Comparison of ENCODE assay signal across 9 mouse cellular contexts in the genomic region with DNA sequence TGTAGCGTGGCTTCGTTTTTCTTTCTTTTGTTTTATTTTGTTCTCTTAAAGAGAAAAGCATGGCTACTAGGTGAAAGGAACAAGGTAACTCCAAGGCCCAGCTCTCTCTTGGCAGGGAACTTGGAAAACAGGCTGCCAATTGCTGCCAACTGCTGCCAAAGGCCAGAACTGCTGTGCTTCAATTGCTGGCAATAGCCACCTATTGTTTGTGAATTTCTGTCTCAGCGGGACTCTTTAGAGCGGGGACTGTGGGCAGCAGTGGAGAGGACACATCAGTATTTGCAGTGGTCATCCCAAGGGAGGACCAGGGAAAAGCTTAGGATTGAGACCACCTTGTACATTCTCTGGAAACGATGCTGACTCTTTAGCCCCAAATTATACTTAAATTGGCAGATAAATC.
DNase-seq lines count a peak whose midpoint lies in the region; ATAC-seq and TF ChIP-seq lines count a peak whose summit lies in the region.
"Had no signal": no experiment of that assay in that cellular context is flagged by ENCODE, and none has a peak within 500 bp of the region (broad histone marks: within the 10 kb centered on the region; RNA-seq: fewer than 3 reads in every experiment).

No protein-coding gene starts in this region.

- H3K9ac ChIP-seq in hindbrain, postnatal 0 days (replicated peaks; ENCODE audit: low read length): no peak overlapping the region

- H3K27me3 ChIP-seq in hindbrain, postnatal 0 days (ENCODE audit: insufficient read depth, low read length): no peaks in the 10 kb centered on the region
- H3K27me3 ChIP-seq in thymus, adult 2 months (ENCODE audit: control insufficient read depth, insufficient read depth, low read length): no peaks in the 10 kb centered on the region
- H3K27me3 ChIP-seq: Patski had no signal

- no peak overlapping the region for H3K4me2 ChIP-seq in hindbrain, postnatal 0 days (ENCODE audit: low read depth, low read length)

- no peaks in the 10 kb centered on the region for H3K36me3 ChIP-seq in hindbrain, postnatal 0 days (ENCODE audit: insufficient read depth, low read length)
- H3K36me3 ChIP-seq in thymus, adult 2 months (ENCODE audit: control insufficient read depth, insufficient read depth, low read length): no peaks in the 10 kb centered on the region

- TF ChIP-seq CTCF in hindbrain, postnatal 0 days (IDR thresholded peaks at IDR 0.05; ENCODE audit: low read depth): peak; percentile 18; the same call in 1 of the 2 replicates
- TF ChIP-seq CTCF in thymus, adult 2 months (IDR thresholded peaks at IDR 0.05; ENCODE audit: borderline replicate concordance, control insufficient read depth, extremely low read depth, insufficient read depth, low read length, poor library complexity): no peak

- TF ChIP-seq POLR2A in thymus, adult 2 months (IDR thresholded peaks at IDR 0.05; ENCODE audit: control insufficient read depth, extremely low read depth, insufficient read depth, low read length, poor library complexity): no peak

- no peak overlapping the region for H3K27ac ChIP-seq in hindbrain, postnatal 0 days
- H3K27ac ChIP-seq in thymus, adult 2 months (ENCODE audit: control insufficient read depth, insufficient read depth, low read length): no peak overlapping the region

- ATAC-seq in hindbrain, postnatal 0 days: peak; percentile 73
- ATAC-seq: Patski had no signal

- intact Hi-C loops in left cerebral cortex, postnatal 10 days (cut with DNase I): no loop called here
- intact Hi-C loops in left cerebral cortex, postnatal 36 days (cut with DNase I): no loop called here

- H3K4me3 ChIP-seq in hindbrain, postnatal 0 days (ENCODE audit: low read length): no peak overlapping the region
- no peak overlapping the region for H3K4me3 ChIP-seq in thymus, adult 2 months (ENCODE audit: control insufficient read depth, insufficient read depth, low read length)

- 0 out of 2 replicates have a peak, but pooled peaks cover 3% of the 10 kb centered on the region for H3K4me1 ChIP-seq in hindbrain, postnatal 0 days (ENCODE audit: insufficient read depth, low read length)
- H3K4me1 ChIP-seq in thymus, adult 2 months (replicated peaks; ENCODE audit: control insufficient read depth, insufficient read depth, low read length): no peaks in the 10 kb centered on the region

- 31% methylated on average over 5 of the region's 5 CpGs for WGBS in hindbrain, postnatal 0 days
- 93% methylated on average over 5 of the region's 5 CpGs for WGBS in thymus, adult 2 months

- DNase-seq in left cerebral cortex, postnatal 10 days (ENCODE audit: extremely low spot score in 1 of 2, low spot score in 2 of 2): peak; percentile 28 to 31
- no peak for DNase-seq in left cerebral cortex, postnatal 36 days (ENCODE audit: low spot score in 2 of 2)
- DNase-seq in adrenal gland, postnatal 14 days: peak; percentile 71
- DNase-seq in cerebellum, adult 8-10 months: peak; percentile 45
- DNase-seq in hindbrain, postnatal 0 days (ENCODE audit: low spot score): peak; percentile 84
- no peak for DNase-seq in thymus, adult 2 months
- DNase-seq in spleen, postnatal 10 days (ENCODE audit: low spot score in 2 of 2): no peak
- DNase-seq in yolk sac, embryonic 10.5 days (ENCODE audit: low spot score): no peak

- H3K9me3 ChIP-seq in hindbrain, postnatal 0 days (ENCODE audit: low read length): no peaks in the 10 kb centered on the region

Comparison
In these comparisons a context has a peak if more than half of its experiments do, and no peak if none do; other contexts are left out.
1. DNase-seq: peak in left cerebral cortex, postnatal 10 days (2 of 2), adrenal gland, postnatal 14 days (single experiment), cerebellum, adult 8-10 months (single experiment) and hindbrain, postnatal 0 days (single experiment); none in left cerebral cortex, postnatal 36 days (0 of 2), thymus, adult 2 months (single experiment), spleen, postnatal 10 days (0 of 2) and yolk sac, embryonic 10.5 days (single experiment).